Mouse (Mus musculus): ENCODE data around the gene Lyrm7. TPM values are rescaled to one million over a fixed set of nuclear protein-coding genes. Genes with fewer than 3 reads are reported as not detected.

Lyrm7 gene
- 6.5 and 7.9 TPM in 2 replicates for polyA plus RNA-seq (2016; fragmentation: Nextera tagmentation; extraction: Ambion mirVana)

DNA sequence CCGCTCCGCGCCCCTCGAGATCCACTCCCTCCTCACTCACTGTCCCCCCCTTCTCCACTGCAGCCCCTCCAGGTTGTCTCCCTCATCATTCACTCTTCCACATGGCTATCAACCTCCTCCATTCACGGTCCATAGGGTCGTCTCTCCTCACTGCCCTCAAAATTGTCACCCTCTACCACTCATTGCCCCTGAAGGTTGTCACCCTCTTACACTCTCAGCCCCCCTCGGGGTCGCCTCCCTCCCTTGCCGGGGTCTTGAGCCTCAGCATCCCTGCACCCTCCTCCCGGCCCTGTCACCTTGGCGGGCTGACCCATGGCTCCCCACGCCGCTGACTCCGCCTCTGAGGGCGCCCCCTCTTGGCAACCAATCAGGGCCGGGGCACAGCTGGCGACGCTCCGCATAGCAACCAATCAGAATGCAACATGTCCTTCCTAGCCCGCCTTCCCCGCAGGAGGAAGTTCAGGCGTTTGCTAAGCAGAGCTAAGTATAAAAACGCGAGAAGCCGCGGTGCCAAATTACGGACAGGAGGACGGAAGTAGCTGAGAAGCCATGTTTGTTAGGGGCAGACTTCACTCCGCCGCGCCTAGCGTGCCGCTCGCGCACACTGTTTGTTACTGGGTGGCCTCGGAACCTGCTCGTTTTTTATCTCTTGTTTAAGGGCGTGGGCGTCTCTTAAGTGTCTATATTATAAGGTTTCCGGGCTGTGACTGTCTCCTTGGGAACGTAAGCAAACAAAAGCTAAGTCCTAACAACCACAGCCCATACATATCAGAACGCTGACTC lies at the start of gene Lyrm7:
Gene Lyrm7 (minus strand): TSS at position 661 of the 783 bp plus-strand sequence.
- DNase-seq (ENCODE audit: low spot score), result peak; percentile 90
- no peaks in the 10 kb centered on the region for H3K9me3 ChIP-seq (replicated peaks)
- no peaks in the 10 kb centered on the region for H3K27me3 ChIP-seq (ENCODE audit: low read depth, poor library complexity, severe bottlenecking)
- WGBS, result under 1% methylated on average over 42 of the region's 42 CpGs
- H3K27ac ChIP-seq, result peak within 1 kb of the TSS; percentile 94
- no peaks in the 10 kb centered on the region for H3K36me3 ChIP-seq
- H3K4me3 ChIP-seq, result peak within 1 kb of the TSS; percentile 80
- H3K4me1 ChIP-seq, result peaks cover 10% of the 10 kb centered on the region

DNA sequence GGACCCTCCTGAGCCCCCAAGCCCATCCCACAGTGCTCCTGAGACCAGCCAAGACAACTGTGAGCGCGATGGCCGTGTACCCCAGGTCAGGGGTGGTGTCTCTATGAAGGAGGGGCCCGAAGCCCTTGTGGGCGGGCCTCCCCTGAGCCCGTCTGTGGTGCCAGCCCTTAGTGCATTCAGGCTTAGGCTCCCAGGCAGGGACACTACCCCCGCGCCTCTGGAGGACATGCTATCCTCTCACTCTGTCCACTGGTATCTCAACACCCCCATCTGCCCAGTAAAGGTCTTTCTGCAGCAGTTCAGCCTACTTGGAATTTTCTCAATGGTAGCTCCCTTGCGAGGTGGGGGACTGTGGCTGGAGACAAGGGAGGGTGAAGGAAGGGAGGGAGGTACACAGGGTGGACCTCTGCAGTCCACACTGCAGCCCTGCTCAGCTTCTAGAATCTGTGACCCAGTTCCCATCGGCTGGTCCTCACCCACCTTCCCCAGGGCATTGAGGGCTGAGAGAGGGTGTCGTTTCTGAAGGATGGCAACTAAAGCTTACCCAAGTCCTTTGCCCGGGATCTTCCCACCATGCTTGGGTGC lies 49.5 kb upstream of the Lyrm7 start:
- WGBS, result 93% methylated on average over 12 of the region's 12 CpGs
- Histone ChIP-seq H3K27ac (no peak overlapping the region), H3K36me3 (peaks cover 41% of the 10 kb centered on the region)

DNA sequence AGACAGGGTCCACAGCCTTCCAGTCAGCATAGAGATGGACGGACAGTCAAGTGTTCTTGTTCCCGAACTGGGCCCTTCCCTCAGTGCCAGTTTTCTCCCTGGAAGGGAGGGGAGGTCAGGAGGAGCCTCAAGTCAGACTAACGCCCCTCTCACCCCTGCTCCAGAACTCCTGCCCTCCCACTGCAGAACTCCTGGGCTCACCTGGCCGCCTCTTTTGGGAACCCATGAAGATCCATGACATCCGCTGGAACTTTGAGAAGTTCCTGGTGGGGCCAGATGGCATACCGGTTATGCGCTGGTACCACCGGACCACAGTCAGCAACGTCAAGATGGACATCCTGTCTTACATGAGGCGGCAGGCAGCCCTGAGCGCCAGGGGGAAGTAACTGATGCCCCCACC lies 48.6 kb upstream of the Lyrm7 start:
- 0 out of 2 replicates have a peak, but pooled peaks cover 4% of the 10 kb centered on the region for H3K4me1 ChIP-seq
- H3K27ac ChIP-seq, result no peak overlapping the region
- no peak for DNase-seq (ENCODE audit: low spot score)
- no peaks in the 10 kb centered on the region for H3K9me3 ChIP-seq (replicated peaks)
- no peaks in the 10 kb centered on the region for H3K27me3 ChIP-seq (ENCODE audit: low read depth, poor library complexity, severe bottlenecking)
- WGBS, result 95% methylated on average over 11 of the region's 11 CpGs
- H3K36me3 ChIP-seq, result peaks cover 37% of the 10 kb centered on the region
- no peak overlapping the region for H3K4me3 ChIP-seq

More for the DNA sequence above, 49.5 kb upstream of the Lyrm7 start:
- Histone ChIP-seq H3K4me1 (no peaks in the 10 kb centered on the region), H3K27me3 (ENCODE audit: low read depth, poor library complexity, severe bottlenecking) (no peaks in the 10 kb centered on the region), H3K9me3 (replicated peaks) (no peaks in the 10 kb centered on the region), H3K4me3 (no peak overlapping the region)
- no peak for DNase-seq (ENCODE audit: low spot score)

DNA sequence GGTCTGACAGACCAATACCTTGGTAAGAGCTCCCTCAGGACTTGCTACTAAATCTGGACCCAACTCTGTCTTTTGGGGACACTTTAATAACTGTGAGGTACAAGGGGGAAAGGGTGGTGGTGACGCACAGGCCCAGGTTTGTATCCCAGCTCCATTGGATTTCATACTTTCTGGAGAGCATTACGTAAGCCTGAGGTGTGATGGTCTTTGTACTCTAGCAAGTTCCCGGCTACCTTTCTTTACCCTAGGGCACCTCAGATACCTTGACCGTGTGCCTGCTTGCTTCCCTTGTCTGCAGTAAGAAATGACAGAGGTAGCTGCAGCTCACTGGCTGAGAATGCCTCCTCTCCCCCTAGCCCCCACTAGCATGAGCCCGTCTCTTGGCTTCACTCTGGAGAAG lies 46.5 kb upstream of the Lyrm7 start:
- Histone ChIP-seq H3K4me1 (peaks cover 19% of the 10 kb centered on the region), H3K9me3 (replicated peaks) (no peaks in the 10 kb centered on the region), H3K27me3 (ENCODE audit: low read depth, poor library complexity, severe bottlenecking) (peaks cover 14% of the 10 kb centered on the region), H3K4me3 (no peak overlapping the region), H3K36me3 (peaks cover 27% of the 10 kb centered on the region), H3K27ac (no peak overlapping the region)
- DNase-seq (ENCODE audit: low spot score), result no peak
- 93% methylated on average over 5 of the region's 5 CpGs for WGBS

GRCm38 (mm10) chr11:54906466-54906865 lies 45.8 kb upstream of the Lyrm7 start:
- H3K4me1 ChIP-seq, result peaks cover 19% of the 10 kb centered on the region
- no peaks in the 10 kb centered on the region for H3K9me3 ChIP-seq (replicated peaks)
- 86% methylated on average over 4 of the region's 4 CpGs for WGBS
- peaks cover 21% of the 10 kb centered on the region for H3K27me3 ChIP-seq (ENCODE audit: low read depth, poor library complexity, severe bottlenecking)
- DNase-seq (ENCODE audit: low spot score), result no peak
- no peak overlapping the region for H3K4me3 ChIP-seq
- H3K36me3 ChIP-seq, result peaks cover 24% of the 10 kb centered on the region
- no peak overlapping the region for H3K27ac ChIP-seq

- Histone ChIP-seq H3K36me3 (peaks cover 19% of the 10 kb centered on the region), H3K27ac (no peak overlapping the region), H3K4me1 (peaks cover 19% of the 10 kb centered on the region), H3K27me3 (ENCODE audit: low read depth, poor library complexity, severe bottlenecking) (peaks cover 22% of the 10 kb centered on the region), H3K4me3 (no peak overlapping the region), H3K9me3 (replicated peaks) (no peaks in the 10 kb centered on the region)
- WGBS, result 68% methylated on average over 4 of the region's 4 CpGs
- DNase-seq (ENCODE audit: low spot score), result no peak
Observed at GRCm38 (mm10) chr11:54905931-54906330, 45.2 kb upstream of the Lyrm7 start.

- H3K27ac ChIP-seq, result no peak overlapping the region
- H3K27me3 ChIP-seq (ENCODE audit: low read depth, poor library complexity, severe bottlenecking), result peaks cover 22% of the 10 kb centered on the region
- no peaks in the 10 kb centered on the region for H3K9me3 ChIP-seq (replicated peaks)
- 93% methylated on average over 3 of the region's 3 CpGs for WGBS
- no peak for DNase-seq (ENCODE audit: low spot score)
- H3K4me3 ChIP-seq, result no peak overlapping the region
- H3K36me3 ChIP-seq, result peaks cover 14% of the 10 kb centered on the region
- peaks cover 19% of the 10 kb centered on the region for H3K4me1 ChIP-seq
Observed at GRCm38 (mm10) chr11:54905086-54905485, 44.4 kb upstream of the Lyrm7 start.

GRCm38 (mm10) chr11:54903940-54904706 lies 43.4 kb upstream of the Lyrm7 start:
- Histone ChIP-seq H3K4me1 (peaks cover 19% of the 10 kb centered on the region), H3K9me3 (replicated peaks) (no peaks in the 10 kb centered on the region), H3K36me3 (peaks cover 4% of the 10 kb centered on the region), H3K27me3 (ENCODE audit: low read depth, poor library complexity, severe bottlenecking) (peaks cover 22% of the 10 kb centered on the region), H3K27ac (no peak overlapping the region), H3K4me3 (no peak overlapping the region)
- 45% methylated on average over 4 of the region's 4 CpGs for WGBS
- no peak for DNase-seq (ENCODE audit: low spot score)

GRCm38 (mm10) chr11:54903339-54903738 lies 42.6 kb upstream of the Lyrm7 start:
- WGBS, result 70% methylated on average over 5 of the region's 5 CpGs
- no peak for DNase-seq (ENCODE audit: low spot score)
- H3K27ac ChIP-seq, result peak overlapping the region; percentile 66; the same call in 1 of the 2 replicates
- H3K4me1 ChIP-seq, result peaks cover 19% of the 10 kb centered on the region
- no peaks in the 10 kb centered on the region for H3K9me3 ChIP-seq (replicated peaks)
- H3K36me3 ChIP-seq, result no peaks in the 10 kb centered on the region
- peak overlapping the region; percentile 63 for H3K4me3 ChIP-seq
- peaks cover 22% of the 10 kb centered on the region for H3K27me3 ChIP-seq (ENCODE audit: low read depth, poor library complexity, severe bottlenecking)

DNA sequence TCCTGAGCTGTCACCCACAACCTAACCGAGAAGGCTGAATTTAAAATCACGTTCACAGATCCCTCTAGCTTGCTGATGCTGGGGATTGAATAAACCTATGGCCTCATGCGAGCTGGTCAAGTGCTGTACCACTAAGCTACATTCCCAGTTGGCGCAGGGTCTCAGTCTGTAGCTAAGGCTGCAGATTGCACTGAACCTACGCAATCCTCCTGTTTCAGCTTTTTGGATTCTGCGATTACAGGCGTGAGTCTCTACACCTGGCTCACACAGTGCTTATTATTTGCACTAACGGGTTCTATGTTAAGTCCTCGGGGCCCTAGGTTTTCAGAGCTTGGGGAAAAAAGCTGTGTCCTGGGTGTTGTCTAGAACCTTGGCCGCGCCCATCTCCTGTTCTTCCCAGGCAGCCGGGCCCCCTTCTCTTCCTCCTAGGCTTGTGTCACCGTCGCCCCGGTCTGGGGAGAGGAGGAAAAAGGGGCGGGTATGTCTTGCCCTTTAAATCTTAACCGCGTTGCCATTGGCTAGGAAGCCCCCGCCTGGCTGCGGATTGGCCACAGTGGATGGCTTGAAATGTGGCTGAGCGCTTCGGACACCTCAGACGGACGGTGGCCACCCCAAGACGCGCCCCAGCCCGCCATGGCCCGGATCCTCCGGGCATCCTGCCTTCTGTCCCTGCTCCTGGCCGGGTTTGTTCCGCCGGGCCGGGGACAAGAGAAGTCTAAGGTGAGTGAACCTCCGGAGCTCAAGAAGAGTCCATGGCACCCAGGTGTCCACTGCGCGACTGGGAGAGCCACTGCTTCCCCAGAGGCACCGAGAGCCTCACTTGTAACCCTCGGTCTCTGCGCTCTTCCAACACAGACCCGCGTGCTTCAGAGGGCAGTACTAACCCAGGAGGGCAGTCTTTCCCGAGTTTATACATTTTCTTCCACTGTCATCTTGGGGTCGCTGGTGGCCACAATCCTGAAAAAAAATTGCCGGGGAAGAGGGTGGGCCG lies 41.9 kb upstream of the Lyrm7 start, which contains the start of gene Gpx3:
Gene Gpx3 (plus strand): TSS at position 121 of the 991 bp plus-strand sequence.
- WGBS, result 17% methylated on average over 45 of the region's 45 CpGs

GRCm38 (mm10) chr11:54899657-54900056 lies 38.9 kb upstream of the Lyrm7 start:
- Histone ChIP-seq H3K4me3 (no peak overlapping the region), H3K4me1 (peaks cover 26% of the 10 kb centered on the region), H3K9me3 (replicated peaks) (no peaks in the 10 kb centered on the region), H3K36me3 (no peaks in the 10 kb centered on the region), H3K27ac (no peak overlapping the region), H3K27me3 (ENCODE audit: low read depth, poor library complexity, severe bottlenecking) (peaks cover 22% of the 10 kb centered on the region)
- DNase-seq (ENCODE audit: low spot score), result no peak
- 72% methylated on average over 4 of the region's 4 CpGs for WGBS

More for the DNA sequence above, 41.9 kb upstream of the Lyrm7 start, which contains the start of gene Gpx3:
- no peaks in the 10 kb centered on the region for H3K36me3 ChIP-seq
- peak within 1 kb of the TSS; percentile 63 for H3K4me3 ChIP-seq
- peaks cover 22% of the 10 kb centered on the region for H3K27me3 ChIP-seq (ENCODE audit: low read depth, poor library complexity, severe bottlenecking)
- DNase-seq (ENCODE audit: low spot score), result peak; percentile 79
- H3K9me3 ChIP-seq (replicated peaks), result no peaks in the 10 kb centered on the region
- peaks cover 21% of the 10 kb centered on the region for H3K4me1 ChIP-seq
- peak within 1 kb of the TSS; percentile 66 for H3K27ac ChIP-seq

DNA sequence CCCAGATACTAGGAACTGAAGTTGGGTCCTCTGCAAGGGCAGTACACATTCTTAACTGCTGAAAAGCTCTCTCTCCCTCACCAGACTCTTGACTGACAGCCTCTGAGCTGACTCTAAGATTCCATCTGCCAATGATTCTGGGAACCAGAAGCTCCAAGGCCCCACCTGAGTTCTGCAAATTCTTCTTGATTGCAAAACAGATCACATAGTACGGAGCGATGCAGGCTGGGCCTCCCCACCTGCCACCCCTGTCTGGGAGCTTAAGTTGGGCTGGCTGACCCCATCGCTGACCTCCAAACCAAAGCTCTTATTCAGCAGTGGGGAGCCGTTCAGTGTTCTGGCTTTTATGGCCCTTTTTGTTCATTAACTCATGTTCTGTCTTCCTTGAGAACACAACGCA lies 36.8 kb upstream of the Lyrm7 start:
- Histone ChIP-seq H3K4me1 (peaks cover 9% of the 10 kb centered on the region), H3K27me3 (ENCODE audit: low read depth, poor library complexity, severe bottlenecking) (peaks cover 11% of the 10 kb centered on the region; the same call in 1 of the 2 replicates), H3K36me3 (no peaks in the 10 kb centered on the region), H3K4me3 (no peak overlapping the region), H3K27ac (no peak overlapping the region), H3K9me3 (replicated peaks) (no peaks in the 10 kb centered on the region)
- no peak for DNase-seq (ENCODE audit: low spot score)
- WGBS, result 53% methylated on average over 5 of the region's 5 CpGs
